Mouse (Mus musculus) neural tube, embryonic 11.5 days (tissue): ENCODE data around the gene Srp14. TPM values are rescaled to one million over a fixed set of nuclear protein-coding genes. Genes with fewer than 3 reads are reported as not detected.

Source experiments
- ATAC-seq: fragments of 200-750 bp; cut with Nextera tagmentation; 2 replicates; pipeline ENCODE4 v1.8.0; 2017; ENCODE audit warnings: moderate number of reproducible peaks, mild to moderate bottlenecking, moderate TSS enrichment, moderate library complexity; ENCODE audit not compliant: insufficient read depth, low FRiP score, low TSS enrichment
- DNase-seq: peaks from one replicate; pipeline ENCODE4 v3.0.0-alpha.2; 2015; ENCODE audit warnings: low spot score
- H3K27ac ChIP-seq: fragments of 300-500 bp; sonication (generic); 2 replicates; pipeline ENCODE4 v1.5.1; 2014; ENCODE audit warnings: low read depth, mild to moderate bottlenecking, low read length
- H3K27me3 ChIP-seq: fragments of 300-500 bp; sonication (generic); 2 replicates; pipeline ENCODE4 v1.6.1; 2014; ENCODE audit warnings: mild to moderate bottlenecking, low read length, mixed read lengths; ENCODE audit not compliant: control insufficient read depth, insufficient read depth
- H3K36me3 ChIP-seq: fragments of 300-500 bp; sonication (generic); 2 replicates; pipeline ENCODE4 v1.6.1; 2014; ENCODE audit warnings: mild to moderate bottlenecking, low read length, moderate library complexity, mixed read lengths; ENCODE audit not compliant: control insufficient read depth, insufficient read depth
- H3K4me1 ChIP-seq: fragments of 300-500 bp; sonication (generic); 2 replicates; pipeline ENCODE4 v1.6.1; 2014; ENCODE audit warnings: low read length, mixed read lengths; ENCODE audit not compliant: control insufficient read depth, insufficient read depth
- H3K4me2 ChIP-seq: fragments of 300-500 bp; sonication (generic); 2 replicates; pipeline ENCODE4 v1.6.1; 2014; ENCODE audit warnings: low read depth, mild to moderate bottlenecking, moderate library complexity
- H3K4me3 ChIP-seq: fragments of 300-500 bp; sonication (generic); 2 replicates; pipeline ENCODE4 v1.5.1; 2014; ENCODE audit warnings: low read depth, low read length
- H3K9ac ChIP-seq: fragments of 300-500 bp; sonication (generic); 2 replicates; pipeline ENCODE4 v1.6.1; 2014; ENCODE audit warnings: mild to moderate bottlenecking, low read length
- H3K9me3 ChIP-seq: fragments of 300-500 bp; sonication (generic); 2 replicates; pipeline ENCODE4 v1.6.1; 2016; ENCODE audit warnings: low read length; ENCODE audit not compliant: control insufficient read depth
- WGBS: fragments of 180-500 bp; shearing (Covaris S2); extraction: QIAGEN DNeasy Blood & Tissue Kit; methylation state at CpG from one replicate; pipeline ENCODE4 v1.1.7; 2014; 5-methylcytosine and 5-hydroxymethylcytosine counted together
- polyA plus RNA-seq: library from polyadenylated mRNA; unstranded; fragments of >200 nt; fragmentation: Nextera tagmentation; extraction: Ambion mirVana; gene quantifications from 2 replicates; pipeline ENCODE4 v1.2.1, GENCODE M21; 2014

Srp14 gene
- polyA plus RNA-seq, 1 experiment from 2014 or later, result 281 TPM

GRCm38 (mm10) chr2:118480886-118481285 lies 1.4 kb upstream of the Srp14 start:
- H3K4me1 ChIP-seq, result peaks cover 8% of the 10 kb centered on the region
- H3K4me2 ChIP-seq, result no peak overlapping the region
- H3K4me3 ChIP-seq, result no peak overlapping the region
- no peaks in the 10 kb centered on the region for H3K9me3 ChIP-seq
- 92% methylated on average over 7 of the region's 7 CpGs for WGBS
- ATAC-seq (no peak), DNase-seq (no peak)
- H3K27ac ChIP-seq, result no peak overlapping the region
- no peaks in the 10 kb centered on the region for H3K36me3 ChIP-seq
- H3K27me3 ChIP-seq, result no peaks in the 10 kb centered on the region
- no peak overlapping the region for H3K9ac ChIP-seq

DNA sequence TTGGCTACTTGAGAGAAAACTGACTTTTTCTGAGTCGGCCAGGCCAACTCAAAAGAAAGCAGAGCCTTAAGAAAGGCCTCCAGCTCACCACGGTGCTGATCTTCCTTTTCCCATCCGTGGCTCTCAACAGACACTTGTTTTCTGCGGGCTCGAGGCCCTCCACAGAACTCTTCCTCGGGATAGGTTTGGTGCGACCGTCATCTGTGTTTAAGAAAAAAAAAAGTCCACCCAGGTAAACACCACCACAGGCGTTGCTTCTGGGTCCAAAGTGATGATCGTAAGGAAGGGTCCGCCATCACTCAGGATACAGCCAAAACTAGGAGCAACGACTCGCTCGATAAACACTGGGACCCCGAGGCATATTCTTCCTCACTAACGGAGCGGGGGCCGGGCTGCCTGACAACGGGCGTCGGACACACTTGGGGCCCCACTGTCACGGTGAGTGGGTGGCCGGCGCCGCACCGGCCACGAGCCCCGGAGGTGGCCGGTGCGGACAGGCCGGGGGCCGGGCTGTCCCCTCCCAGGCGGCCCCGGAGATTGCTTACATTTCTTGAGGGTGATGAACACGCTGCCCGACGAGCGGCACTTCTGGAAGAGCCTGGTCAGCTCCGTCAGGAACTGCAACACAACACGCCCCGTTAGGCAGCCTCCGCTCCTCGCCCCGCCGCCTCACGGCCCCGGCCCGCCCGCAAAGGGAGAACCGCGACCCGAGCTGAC lies 520 bp downstream of the Srp14 start:
- Histone ChIP-seq H3K4me3 (peak overlapping the region; percentile 78), H3K4me2 (peak overlapping the region; percentile 89), H3K9ac (peak overlapping the region; percentile 79), H3K9me3 (no peaks in the 10 kb centered on the region), H3K4me1 (peaks cover 8% of the 10 kb centered on the region), H3K27ac (peak overlapping the region; percentile 55; the same call in 1 of the 2 replicates), H3K36me3 (no peaks in the 10 kb centered on the region), H3K27me3 (no peaks in the 10 kb centered on the region)
- 4% methylated on average over 39 of the region's 52 CpGs for WGBS
- DNase-seq (peak; percentile 21), ATAC-seq (no peak; the same call in 1 of the 2 replicates)

DNA sequence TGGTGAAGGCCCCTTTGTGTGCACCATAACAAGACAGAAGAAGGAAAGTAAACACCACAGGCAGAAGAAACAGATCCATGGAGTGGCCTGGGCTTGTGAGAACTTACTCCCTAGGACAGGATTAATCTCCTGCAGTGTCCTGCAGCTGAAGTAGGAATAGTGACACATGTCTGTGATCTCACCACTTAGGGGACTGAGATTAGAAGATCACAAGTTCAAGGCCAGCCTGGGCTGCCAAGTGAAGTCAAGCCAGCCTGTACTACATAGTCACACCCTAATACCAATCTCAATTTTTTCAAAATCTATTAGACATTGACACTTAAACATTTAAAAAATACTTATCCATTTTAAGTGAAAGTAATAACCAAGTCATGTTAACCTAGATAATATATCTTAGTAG lies 11.2 kb downstream of the Srp14 start:
- DNase-seq, result no peak
- H3K4me3 ChIP-seq, result no peak overlapping the region
- H3K36me3 ChIP-seq, result peaks cover 10% of the 10 kb centered on the region; the same call in 1 of the 2 replicates
- no peak for ATAC-seq
- H3K9me3 ChIP-seq, result no peaks in the 10 kb centered on the region
- H3K4me1 ChIP-seq, result no peaks in the 10 kb centered on the region
- H3K27ac ChIP-seq, result no peak overlapping the region
- no peaks in the 10 kb centered on the region for H3K27me3 ChIP-seq
- no peak overlapping the region for H3K9ac ChIP-seq
- no peak overlapping the region for H3K4me2 ChIP-seq

- 68% methylated on average over 1 of the region's 1 CpGs for WGBS
- H3K27me3 ChIP-seq, result no peaks in the 10 kb centered on the region
- ATAC-seq, result no peak
- peaks cover 10% of the 10 kb centered on the region; the same call in 1 of the 2 replicates for H3K36me3 ChIP-seq
- H3K4me2 ChIP-seq, result no peak overlapping the region
- DNase-seq, result no peak
- no peak overlapping the region for H3K27ac ChIP-seq
- no peaks in the 10 kb centered on the region for H3K9me3 ChIP-seq
- H3K4me3 ChIP-seq, result no peak overlapping the region
- H3K4me1 ChIP-seq, result no peaks in the 10 kb centered on the region
- H3K9ac ChIP-seq, result no peak overlapping the region
Measured at GRCm38 (mm10) chr2:118466601-118467000, 12.9 kb downstream of the Srp14 start.

- ATAC-seq, result no peak
Measured at GRCm38 (mm10) chr2:118465894-118466293, 13.6 kb downstream of the Srp14 start.

GRCm38 (mm10) chr2:118464450-118464849 lies 15.1 kb downstream of the Srp14 start:
- Histone ChIP-seq H3K9me3 (no peaks in the 10 kb centered on the region), H3K4me3 (no peak overlapping the region), H3K27ac (no peak overlapping the region), H3K27me3 (no peaks in the 10 kb centered on the region), H3K36me3 (0 out of 2 replicates have a peak, but pooled peaks cover 4% of the 10 kb centered on the region), H3K4me1 (no peaks in the 10 kb centered on the region), H3K4me2 (no peak overlapping the region), H3K9ac (no peak overlapping the region)
- 94% methylated on average over 3 of the region's 3 CpGs for WGBS
- DNase-seq, result no peak
- ATAC-seq, result no peak

More at GRCm38 (mm10) chr2:118465894-118466293, 13.6 kb downstream of the Srp14 start:
- Histone ChIP-seq H3K27ac (no peak overlapping the region), H3K9ac (no peak overlapping the region), H3K9me3 (no peaks in the 10 kb centered on the region), H3K4me2 (no peak overlapping the region), H3K27me3 (no peaks in the 10 kb centered on the region), H3K4me1 (no peaks in the 10 kb centered on the region), H3K36me3 (peaks cover 7% of the 10 kb centered on the region; the same call in 1 of the 2 replicates), H3K4me3 (no peak overlapping the region)
- no peak for DNase-seq
- 88% methylated on average over 2 of the region's 2 CpGs for WGBS

DNA sequence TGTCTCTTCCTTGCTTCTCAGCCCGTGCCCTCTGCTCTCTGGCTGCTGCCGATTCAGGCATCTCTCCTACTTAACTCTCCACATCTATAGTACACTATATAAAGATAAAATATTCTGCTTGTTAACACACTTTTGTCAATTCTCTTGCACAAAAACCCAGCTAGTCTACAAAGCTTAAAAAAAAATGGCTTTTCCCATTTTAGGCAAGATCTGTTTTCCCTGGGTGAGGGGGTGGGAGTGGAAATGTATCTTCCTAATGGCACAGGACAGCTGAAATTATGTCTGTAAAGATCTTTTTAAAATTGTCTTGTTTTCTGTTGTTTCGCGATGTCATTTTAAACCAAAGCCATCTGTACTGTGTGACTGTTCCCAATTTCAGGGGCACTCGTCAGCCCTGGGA lies 16.0 kb downstream of the Srp14 start:
- no peaks in the 10 kb centered on the region for H3K4me1 ChIP-seq
- ATAC-seq, result no peak
- WGBS, result 80% methylated on average over 5 of the region's 5 CpGs
- no peak for DNase-seq
- H3K27ac ChIP-seq, result no peak overlapping the region
- no peak overlapping the region for H3K9ac ChIP-seq
- H3K9me3 ChIP-seq, result no peaks in the 10 kb centered on the region
- no peaks in the 10 kb centered on the region for H3K27me3 ChIP-seq
- H3K4me3 ChIP-seq, result no peak overlapping the region
- 0 out of 2 replicates have a peak, but pooled peaks cover 4% of the 10 kb centered on the region for H3K36me3 ChIP-seq
- H3K4me2 ChIP-seq, result no peak overlapping the region

- ATAC-seq (no peak), DNase-seq (no peak)
- Histone ChIP-seq H3K9me3 (no peaks in the 10 kb centered on the region), H3K27me3 (no peaks in the 10 kb centered on the region), H3K4me3 (no peak overlapping the region), H3K27ac (no peak overlapping the region), H3K4me1 (no peaks in the 10 kb centered on the region), H3K9ac (no peak overlapping the region), H3K4me2 (no peak overlapping the region), H3K36me3 (0 out of 2 replicates have a peak, but pooled peaks cover 2% of the 10 kb centered on the region)
- WGBS, result 84% methylated on average over 16 of the region's 16 CpGs
Measured at GRCm38 (mm10) chr2:118461480-118462165, 17.9 kb downstream of the Srp14 start.
